Mouse (Mus musculus): ENCODE measurements at regions not wholly inside any gene's neighbourhood (a gene's known extent, or its start where the extent isn't known, plus 50 kb on each side); places are given as distances from the start of the nearest gene placed in this dataset.

- TF ChIP-seq POLR2A (IDR thresholded peaks at IDR 0.05; ENCODE audit: low read depth, low read length) (no peak), CTCF (conservative IDR thresholded peaks at IDR 0.05; ENCODE audit: insufficient read depth, insufficient read length, low read depth, low read length) (no peak)
Observed at GRCm38 (mm10) chr7:36090291-36091123, 287.7 kb upstream of the Zfp507 start.
